Mouse (Mus musculus) liver, embryonic 14 days (tissue): ENCODE results near the gene H2-Ob. TPM values are rescaled to one million over a fixed set of nuclear protein-coding genes. Genes with fewer than 3 reads are reported as not detected.

Experiments
- polyA plus RNA-seq: library from polyadenylated mRNA; depleted of rRNA; stranded (reverse); fragments of >200 nt; gene quantifications from 2 replicates; pipeline ENCODE4 v1.2.3, GENCODE M21; 2012; rRNA removed

The H2-Ob gene
- polyA plus RNA-seq: 0.12 and 0.17 TPM in 2 replicates

DNA sequence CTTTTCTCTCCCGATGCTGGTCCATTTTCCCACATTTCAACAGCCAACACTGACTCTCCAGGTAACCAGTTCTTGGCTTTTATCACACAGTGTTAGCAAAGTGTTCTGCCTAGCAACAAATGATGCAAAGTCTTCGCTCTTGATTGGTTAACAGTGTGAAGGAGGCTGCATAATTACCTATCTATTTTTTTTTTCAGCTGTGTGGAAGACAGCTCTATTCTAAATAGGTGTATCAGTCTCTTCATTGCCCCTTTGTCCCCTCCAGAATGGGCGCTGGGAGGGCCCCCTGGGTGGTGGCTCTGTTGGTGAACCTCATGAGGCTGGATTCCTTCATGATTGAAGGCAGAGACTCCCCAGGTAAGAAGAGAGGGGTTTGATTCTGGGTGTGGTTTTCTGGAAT lies at the start of gene H2-Ob:
Gene H2-Ob (plus strand): TSS at position 198 of the 400 bp plus-strand sequence.

GRCm38 (mm10) chr17:34196941-34197894 lies 41.5 kb upstream of the H2-Ob start, which contains the start of gene Psmb8:
Gene Psmb8, plus strand, starts transcription at chr17:34197721.

GRCm38 (mm10) chr17:34203444-34203843 lies 35.3 kb upstream of the H2-Ob start, which contains the start of gene Tap2:
Gene Tap2, plus strand, starts transcription at chr17:34203527.

DNA sequence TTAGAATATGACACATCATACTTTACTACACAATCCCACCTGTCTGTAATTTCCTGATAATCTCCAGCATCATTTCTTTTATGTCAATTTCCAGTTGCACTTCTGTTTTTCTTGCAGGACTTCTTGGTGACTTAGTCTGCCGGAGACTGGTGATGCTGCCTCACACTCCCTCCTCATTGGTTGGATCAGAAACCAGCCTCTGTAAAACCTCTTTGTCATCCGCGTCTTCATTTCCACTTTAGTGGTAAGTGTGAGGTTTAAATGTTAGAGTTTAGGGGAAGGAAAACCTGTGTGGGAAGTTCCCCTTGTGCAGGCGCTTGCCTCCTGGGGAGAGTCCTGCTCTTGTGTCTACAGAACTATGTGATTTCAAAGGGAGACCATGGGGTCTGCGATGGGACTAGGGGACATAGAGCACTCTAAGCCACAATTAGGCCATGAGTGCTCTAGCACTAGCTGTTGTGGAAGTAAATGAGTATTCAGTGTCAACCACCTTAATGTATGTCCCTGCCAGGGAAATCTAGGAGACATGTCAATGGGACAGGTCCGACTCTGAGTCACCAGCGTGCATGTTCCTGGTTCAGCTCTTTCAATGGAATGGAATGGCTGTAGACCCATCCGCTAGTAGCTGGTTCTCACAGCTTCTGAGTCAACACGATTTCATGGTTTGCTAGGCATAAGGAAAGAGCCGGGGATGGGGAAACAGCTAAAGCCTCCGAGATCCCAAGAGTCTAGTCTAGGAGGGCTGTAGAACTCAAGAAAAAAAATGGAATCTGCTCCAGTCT lies 19.1 kb downstream of the H2-Ob start, which contains the start of gene H2-Ab1:
Gene H2-Ab1 (plus strand): TSS at position 96 of the 782 bp plus-strand sequence.

GRCm38 (mm10) chr17:34287648-34288047 lies 48.9 kb downstream of the H2-Ob start, which contains the start of gene H2-Aa:
Gene H2-Aa, minus strand, starts transcription at chr17:34287823.

Other genes starting within 250 kb of the H2-Ob start
- gene H2-K1, start 238.6 kb upstream of the H2-Ob start, polyA plus RNA-seq: 115 and 137 TPM in 2 replicates
- 9.6 and 10.5 TPM in 2 replicates for gene Ring1, start 214.2 kb upstream of the H2-Ob start, polyA plus RNA-seq
- 28.0 and 29.0 TPM in 2 replicates for gene H2-Ke6, start 210.8 kb upstream of the H2-Ob start, polyA plus RNA-seq
- 27.2 and 30.7 TPM in 2 replicates for gene Slc39a7, start 207.2 kb upstream of the H2-Ob start, polyA plus RNA-seq
- gene Rxrb, start 207.1 kb upstream of the H2-Ob start, polyA plus RNA-seq: 15.0 and 18.0 TPM in 2 replicates
- 0.27 and 0.33 TPM in 2 replicates for gene Col11a2, start 199.5 kb upstream of the H2-Ob start, polyA plus RNA-seq
- 0.32 and 0.41 TPM in 2 replicates for gene H2-Oa, start 146.6 kb upstream of the H2-Ob start, polyA plus RNA-seq
- 2.2 and 3.2 TPM in 2 replicates for gene H2-DMa, start 119.4 kb upstream of the H2-Ob start, polyA plus RNA-seq
- gene Brd2, start 116.3 kb upstream of the H2-Ob start, polyA plus RNA-seq: 53.0 and 53.8 TPM in 2 replicates
- gene H2-DMb2, start 95.6 kb upstream of the H2-Ob start, polyA plus RNA-seq: 0.18 and 0.41 TPM in 2 replicates
- 0.68 and 1.0 TPM in 2 replicates for gene H2-DMb1, start 85.8 kb upstream of the H2-Ob start, polyA plus RNA-seq
- gene Tap1, start 51.4 kb upstream of the H2-Ob start, polyA plus RNA-seq: 2.4 and 2.7 TPM in 2 replicates
- 5.4 and 6.2 TPM in 2 replicates for gene Psmb9, start 51.1 kb upstream of the H2-Ob start, polyA plus RNA-seq
- gene Psmb8, start 41.2 kb upstream of the H2-Ob start, polyA plus RNA-seq: 10.8 and 12.8 TPM in 2 replicates
- gene Tap2, start 35.4 kb upstream of the H2-Ob start, polyA plus RNA-seq: 2.8 and 3.3 TPM in 2 replicates
- 1.5 and 1.9 TPM in 2 replicates for gene H2-Ab1, start 18.8 kb downstream of the H2-Ob start, polyA plus RNA-seq
- gene H2-Aa, start 48.9 kb downstream of the H2-Ob start, polyA plus RNA-seq: 1.1 and 1.2 TPM in 2 replicates
- 0.48 and 0.78 TPM in 2 replicates for gene H2-Eb1, start 67.0 kb downstream of the H2-Ob start, polyA plus RNA-seq
- 0.01 TPM in 1 of 2 replicates, not detected in the other for gene H2-Eb2, start 86.8 kb downstream of the H2-Ob start, polyA plus RNA-seq
- 0.03 TPM in 2 replicates for gene Btnl2, start 115.9 kb downstream of the H2-Ob start, polyA plus RNA-seq
- gene Btnl1, start 138.2 kb downstream of the H2-Ob start, polyA plus RNA-seq: not detected in 2 replicates
- gene BC051142, start 159.9 kb downstream of the H2-Ob start, polyA plus RNA-seq: 0.15 and 0.23 TPM in 2 replicates
- not detected in 2 replicates for gene Btnl4, start 238.4 kb downstream of the H2-Ob start, polyA plus RNA-seq